Mouse (Mus musculus) layer of hippocampus, adult 18-20 months (tissue): Measurements from ENCODE around the gene Cdhr3. TPM values are rescaled to one million over a fixed set of nuclear protein-coding genes. Genes with fewer than 3 reads are reported as not detected.

Experiments
- DNase-seq, 2 experiments: peaks; one replicate each; pipeline ENCODE4 v3.0.0; 2022; ENCODE audit warnings: low spot score in 2 of 2
- total RNA-seq, 2 experiments: library from RNA; stranded (reverse); gene quantifications; 2 replicates each; pipeline ENCODE4 v1.2.3; 2021

Cdhr3 gene
- total RNA-seq, 2 experiments from 2014 or later: 1.3 to 1.8 TPM

DNA sequence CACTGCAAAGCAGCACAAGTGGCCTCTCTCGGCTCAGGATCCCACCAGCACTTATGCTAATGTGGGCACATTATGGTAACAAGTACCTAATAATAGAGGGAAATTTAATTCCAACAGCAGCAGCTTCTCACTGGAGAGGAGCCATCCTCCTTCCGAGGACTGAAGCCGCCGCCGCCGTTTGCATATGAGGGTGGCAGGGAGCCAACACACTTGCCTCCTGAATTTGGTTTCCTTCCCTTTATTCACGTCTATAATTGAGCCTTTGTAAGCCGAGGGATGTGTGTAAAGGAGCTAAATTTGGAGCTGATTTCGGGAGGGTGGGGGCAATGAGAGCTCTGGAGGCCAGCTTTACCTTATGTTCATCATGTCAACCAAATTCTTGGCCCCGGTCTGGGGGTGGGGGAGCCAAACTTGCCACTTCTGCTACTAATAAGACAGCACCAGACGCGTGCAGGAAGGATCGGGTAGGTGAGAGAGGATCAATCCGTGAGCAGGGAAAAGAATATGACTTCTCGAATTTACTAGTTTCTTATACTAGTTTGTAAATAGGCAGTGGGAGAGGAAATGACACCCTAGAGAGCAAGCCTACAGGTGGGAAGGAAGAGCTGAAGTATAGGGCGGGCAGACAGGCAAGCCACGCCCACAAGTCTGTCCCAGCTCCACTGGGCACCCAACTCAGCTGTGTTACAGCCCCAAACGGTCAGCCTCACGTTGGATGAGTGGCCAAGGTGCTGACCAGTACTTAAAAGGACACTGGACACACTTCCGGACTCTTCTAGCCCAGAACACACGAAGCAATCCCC is 56.8 kb downstream of the Cdhr3 start:
- DNase-seq: peak; percentile 74 to 87

DNA sequence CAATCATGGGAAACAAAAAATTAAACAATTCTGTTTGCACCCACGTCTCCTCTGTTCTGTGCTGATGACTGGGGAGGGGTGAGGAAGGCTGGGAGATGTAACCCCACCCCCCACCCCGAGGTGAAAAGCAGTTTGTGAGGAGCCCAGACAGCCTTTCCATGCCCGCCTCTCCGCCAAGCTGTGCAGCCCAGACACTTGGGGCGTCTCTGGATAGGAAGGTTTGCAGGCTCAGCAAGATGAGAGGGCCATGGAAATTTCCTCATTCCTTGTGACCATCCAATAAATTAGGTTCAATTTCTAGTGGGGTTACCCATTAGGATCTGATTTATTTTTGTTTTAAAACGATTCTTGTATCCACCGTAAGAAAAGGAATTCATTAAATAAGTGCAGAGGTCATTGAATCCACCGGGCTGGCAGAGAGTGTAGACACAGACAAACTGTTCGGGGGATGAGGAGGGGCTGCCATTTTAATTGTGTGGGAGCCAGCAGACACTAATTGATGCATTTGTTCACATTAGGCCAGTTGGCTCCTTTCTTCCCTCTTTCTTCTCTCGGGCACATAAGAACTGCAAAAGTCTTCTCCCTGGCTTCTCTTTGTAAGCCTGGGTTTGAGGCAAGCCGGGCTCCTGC is 57.5 kb downstream of the Cdhr3 start:
- DNase-seq: no peak

DNA sequence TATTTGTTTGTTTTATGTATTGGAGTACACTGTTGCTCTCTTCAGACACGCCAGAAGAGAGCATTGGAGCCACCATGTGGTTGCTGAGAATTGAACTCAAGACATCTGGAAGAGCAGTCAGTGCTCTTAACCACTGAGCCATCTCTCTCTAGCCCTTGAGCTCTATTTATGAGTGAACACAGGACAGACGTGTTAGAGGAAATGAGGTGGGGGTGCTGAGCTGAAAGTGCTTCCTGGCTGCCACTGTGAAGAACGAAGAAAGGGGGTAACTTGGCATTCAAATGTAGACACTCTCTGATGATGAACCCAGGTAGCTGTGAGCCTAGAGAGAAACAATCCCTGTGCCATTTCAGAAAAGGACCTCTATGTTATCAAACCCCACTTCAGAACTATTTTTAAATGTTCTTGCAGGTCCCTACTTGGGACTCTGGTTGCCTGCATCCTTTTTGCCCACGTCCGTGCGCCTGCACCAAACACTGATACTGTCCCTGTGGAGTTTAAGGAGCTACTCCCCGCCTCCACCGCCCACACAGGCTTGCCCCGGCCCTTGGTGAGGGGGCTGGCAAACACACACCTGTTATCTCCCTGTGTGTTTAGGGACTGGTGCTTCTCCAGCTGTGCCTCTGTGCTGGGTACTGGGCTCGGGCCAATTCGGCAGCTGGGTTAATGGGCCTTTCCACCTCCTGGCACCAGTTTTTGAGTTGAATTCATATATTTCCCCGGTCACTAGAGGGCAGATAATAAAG is 58.2 kb downstream of the Cdhr3 start:
- DNase-seq: no peak

DNA sequence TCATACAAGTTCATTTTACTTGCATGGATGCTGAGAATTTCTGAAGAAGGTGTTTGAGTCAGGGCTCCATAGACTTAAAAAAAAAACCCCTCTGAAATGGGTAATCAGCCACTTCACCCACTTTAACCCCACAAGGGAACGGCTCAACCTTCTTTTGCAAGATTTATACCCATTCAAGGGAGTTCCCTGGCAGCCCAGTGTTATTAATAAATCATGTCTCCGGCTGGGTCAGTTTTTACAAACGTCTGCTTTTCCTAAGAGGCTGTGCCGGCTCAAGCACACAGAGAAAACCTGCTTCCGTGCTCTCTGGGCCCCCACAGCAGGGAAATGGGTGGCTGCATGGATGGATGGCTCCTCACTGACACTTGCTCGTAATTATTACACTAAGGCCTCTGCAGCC is 59.5 kb downstream of the Cdhr3 start:
- no peak for DNase-seq

DNA sequence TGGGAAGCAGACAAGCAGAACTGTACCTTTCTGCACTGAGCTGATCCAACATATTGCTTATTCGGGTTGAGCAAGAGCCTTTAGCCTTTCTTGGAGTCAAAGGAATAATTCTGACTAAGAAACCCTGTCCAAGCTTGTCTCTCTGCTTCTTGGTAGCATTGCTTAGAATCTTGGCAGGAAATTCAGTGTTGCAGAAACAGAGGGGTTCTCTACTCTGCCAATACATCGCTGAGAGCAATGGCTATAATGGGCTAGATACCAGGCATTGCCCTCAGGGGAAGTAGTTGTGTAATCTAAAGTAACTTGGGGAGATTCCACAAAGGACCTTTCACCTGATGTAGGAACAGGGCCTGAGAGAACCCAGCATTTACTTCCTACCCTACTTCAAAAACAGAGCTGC is 62.1 kb downstream of the Cdhr3 start:
- no peak for DNase-seq

DNA sequence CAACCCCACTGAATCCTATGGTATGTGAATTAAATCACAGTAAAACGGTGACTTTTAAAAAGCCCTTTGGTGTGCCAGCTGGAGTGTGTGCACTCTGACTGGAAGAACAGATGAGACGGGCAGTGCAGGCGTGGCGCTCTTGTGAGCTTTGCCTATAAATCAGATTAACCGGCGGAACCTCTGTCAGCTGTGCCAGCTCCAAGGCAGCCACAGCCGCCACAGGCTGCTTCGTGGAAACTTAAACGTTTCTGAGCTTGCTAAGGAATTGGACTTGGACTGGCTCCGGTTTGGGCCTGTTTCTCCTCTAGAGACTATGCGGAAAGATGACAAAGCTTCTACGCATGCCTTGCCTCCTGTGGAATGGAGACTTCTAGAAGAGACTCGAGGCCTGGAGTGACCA is 62.6 kb downstream of the Cdhr3 start:
- no peak for DNase-seq

DNA sequence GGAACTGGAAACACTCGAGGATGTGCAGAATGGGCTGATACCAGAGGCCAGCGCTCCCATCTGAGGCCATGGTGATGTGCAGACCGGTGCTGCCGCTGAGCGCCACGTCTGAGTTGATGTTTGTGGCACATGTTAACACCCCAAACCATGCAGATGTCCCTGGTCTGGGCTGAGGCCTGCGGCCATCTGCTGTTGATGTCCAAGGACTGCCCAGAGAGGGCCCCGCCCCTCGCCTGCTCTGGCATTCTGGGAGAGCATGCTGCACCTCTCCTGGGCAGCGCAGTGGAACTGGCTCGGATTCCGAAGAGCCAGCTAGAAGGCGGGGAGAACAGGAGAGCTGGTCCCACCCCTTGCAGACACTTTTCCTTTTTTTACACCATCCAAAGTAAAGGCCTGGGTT is 64.0 kb downstream of the Cdhr3 start:
- DNase-seq: no peak

DNA sequence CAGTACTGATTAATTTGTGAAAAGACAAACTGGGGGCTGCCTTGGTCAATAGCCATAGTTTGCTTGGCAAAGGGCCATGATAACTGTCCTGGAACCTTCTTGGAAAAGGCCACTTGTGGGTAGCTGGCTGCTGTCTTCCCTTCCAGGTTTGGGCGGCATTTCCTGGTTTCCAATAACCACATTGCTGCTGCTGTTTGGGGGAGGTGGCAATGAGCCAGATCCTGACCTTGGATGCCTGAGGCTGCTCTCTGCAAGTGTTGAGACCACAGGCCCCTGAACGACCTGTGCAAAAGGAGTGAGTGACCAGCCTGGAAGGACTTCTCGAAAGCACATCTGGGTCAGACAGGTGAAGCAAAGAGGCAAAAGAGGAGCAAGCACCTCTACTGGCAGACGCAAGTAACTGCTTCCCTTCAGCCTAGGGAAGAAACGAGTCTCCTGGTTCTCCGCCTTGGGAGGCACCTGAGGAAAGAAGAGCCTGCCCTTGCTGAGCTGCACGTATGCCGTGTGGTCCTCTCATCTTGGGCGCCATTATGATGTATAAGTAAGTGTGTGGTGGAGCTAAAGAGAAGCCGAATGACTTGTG is 64.5 kb downstream of the Cdhr3 start:
- no peak for DNase-seq

DNA sequence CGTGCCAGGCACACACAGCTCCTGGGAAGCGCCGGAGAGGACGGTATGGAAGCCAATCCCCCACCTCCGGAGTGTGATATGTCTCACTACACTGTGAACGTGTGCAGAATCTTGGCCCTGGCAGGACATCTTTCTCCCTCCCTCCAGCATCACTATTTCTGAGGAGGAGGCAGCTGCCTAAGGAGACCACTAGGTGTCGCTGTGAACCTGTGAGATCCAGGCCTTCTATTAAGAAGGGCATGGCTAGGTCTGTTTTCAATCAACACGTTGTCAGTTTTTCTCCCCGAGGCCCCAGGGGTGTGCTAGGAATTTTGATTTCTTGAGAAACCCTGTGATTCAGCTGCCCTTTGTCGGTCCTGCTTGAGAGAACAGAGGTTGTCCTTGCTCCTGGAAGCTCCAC is 65.6 kb downstream of the Cdhr3 start:
- DNase-seq: peak; percentile 69 to 87

DNA sequence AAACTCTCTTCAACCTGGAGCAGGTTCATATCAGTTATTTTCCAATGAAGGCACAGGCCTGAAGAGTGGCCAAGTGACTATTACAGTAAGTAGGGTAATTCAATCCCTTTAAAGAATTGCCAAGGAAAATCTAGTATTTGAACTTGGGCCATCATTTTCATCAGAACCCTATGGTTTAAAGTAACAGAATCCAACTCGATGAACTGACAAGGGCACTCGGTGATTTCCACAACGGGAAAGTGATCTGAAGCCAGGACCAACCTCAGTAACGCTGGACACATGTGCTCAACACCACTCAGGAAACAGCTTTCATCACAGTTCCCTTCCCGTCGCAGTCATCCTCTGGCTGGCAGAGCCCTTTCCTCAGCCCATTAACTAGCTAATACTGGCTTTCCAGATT is 68.2 kb downstream of the Cdhr3 start:
- DNase-seq: no peak

DNA sequence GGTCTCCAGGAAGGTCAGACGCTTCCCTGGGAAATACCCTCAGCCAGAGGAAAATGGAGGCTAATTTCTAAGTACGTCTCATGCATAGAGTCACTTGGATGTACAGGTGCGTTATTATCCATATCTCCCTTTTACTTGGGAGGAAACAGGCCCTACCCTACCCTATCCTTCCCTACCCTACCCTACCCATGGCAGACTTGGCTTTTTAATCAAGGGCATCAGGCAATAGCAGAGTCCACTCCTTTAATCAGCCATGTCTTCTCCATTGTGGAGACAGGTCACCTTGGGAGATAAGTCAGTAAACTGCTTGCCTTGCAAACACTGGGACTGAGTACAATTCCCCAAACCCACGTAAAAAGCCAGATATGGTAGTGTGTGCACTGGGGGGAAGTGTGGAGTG is 70.9 kb downstream of the Cdhr3 start:
- DNase-seq: no peak

DNA sequence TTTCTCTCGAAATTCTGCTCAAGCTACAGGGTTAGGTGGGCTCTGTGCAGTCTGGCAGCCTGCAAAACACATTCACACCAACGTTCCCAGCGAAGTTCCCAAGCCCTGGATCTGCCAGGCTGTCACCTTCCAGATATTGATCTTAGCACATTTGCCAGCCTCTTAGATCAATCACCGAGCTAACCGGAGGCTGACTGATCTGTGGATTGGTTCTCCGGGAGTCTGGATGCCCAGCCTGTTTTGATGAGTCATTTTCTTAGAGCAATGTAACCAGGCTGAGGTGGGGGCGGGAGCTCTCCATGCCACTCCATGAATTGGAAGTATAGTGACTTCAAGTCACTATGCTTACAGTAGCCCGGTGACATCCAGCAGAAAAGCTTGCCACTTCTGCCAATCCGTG is 71.5 kb downstream of the Cdhr3 start:
- no peak for DNase-seq

DNA sequence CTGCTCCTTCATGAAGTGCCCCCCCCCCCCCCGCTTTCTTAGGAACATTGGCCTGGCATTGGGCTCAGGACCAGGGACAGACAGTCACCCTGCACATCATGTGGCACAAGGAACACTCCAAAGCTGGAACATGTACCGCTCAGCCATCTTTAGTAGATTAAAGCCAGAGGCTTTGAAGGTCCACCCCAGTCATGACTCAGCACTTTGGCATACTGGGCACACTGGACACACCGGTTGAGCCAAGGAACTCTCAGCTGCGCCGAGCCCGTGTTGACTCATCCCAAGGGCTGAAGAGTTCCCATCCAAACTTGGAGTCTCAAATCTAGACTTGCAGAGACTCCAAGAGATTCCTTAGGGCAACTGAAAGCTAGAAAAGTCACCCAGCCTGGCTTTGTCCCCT is 72.7 kb downstream of the Cdhr3 start:
- no peak for DNase-seq

DNA sequence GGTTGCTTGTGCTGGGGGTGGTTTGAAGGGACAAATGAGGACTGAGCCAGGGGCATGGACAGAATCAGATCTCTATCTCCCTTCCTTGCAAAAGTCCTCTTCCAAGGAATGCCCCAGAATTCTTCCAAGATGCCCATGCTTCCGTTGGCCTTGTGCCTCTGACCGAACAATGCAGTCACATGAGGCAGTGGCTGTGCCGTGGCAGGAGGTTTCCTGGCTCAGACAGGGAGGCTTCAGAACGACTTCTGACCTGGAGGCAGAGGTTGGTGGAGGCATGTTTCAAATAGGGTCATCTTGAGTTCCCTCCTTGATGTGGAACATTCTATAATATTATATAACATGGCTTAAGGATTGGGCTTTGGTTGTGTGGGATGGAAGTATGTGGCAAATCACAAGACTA is 74.1 kb downstream of the Cdhr3 start:
- no peak for DNase-seq

DNA sequence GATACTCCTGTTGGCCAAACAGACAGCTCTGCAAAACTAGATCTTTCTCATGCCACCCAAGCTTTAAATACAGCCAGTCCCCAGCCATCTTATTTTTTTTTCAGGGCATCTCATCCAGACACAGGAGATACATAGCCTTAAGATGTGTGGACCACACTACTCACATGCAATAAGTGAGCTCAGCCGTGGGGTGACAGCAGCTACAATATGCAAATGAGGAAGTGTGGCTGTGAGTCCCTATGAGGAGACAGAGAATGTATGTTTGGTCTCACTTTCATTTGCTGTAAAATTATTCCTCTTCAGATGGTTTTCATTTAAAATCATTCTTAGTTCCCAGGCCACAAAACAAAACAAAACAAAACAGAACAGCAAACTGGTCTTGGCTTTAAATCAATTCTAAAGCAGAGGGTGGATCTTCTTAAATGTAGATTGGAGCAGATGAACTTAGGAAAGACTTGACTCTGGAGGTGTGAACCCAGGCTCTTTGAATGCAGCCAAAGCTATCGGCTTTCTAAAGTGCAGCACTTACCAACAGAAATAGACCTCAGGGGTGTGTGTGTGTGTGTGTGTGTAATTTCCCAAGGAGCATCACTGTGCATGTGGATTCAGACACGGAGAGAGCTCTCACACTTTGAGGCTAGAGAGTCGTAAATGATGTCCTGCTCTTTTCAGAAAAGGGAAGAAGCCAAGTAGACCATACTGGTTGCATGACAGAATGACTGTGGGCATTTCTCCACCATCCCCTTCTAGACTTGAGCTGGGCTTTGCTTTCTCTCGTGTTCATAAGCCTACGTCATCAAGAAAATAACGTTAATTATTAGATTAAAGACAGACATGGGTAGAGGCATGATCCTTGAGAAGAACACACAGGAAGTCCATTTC is 75.6 kb downstream of the Cdhr3 start:
- DNase-seq: no peak

DNA sequence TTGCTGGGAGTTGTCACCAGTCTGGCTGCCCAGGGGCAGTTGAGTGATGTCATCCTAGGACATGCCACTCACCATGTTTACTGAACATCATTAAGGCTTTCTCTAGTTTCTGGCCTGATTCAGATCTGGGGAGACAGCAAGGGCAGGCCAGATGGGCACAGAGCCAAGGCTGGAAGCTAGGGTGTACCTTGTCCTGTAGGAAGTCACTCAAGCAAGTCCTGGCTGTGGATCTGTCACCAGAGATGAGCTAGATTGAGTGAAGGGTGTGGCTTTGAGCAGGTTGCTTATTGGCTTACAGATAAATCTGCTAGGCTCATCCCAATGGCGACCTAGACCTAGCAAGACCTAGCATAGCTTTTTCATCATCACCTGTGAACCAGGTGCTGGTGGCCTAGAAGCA is 77.6 kb downstream of the Cdhr3 start:
- no peak for DNase-seq

DNA sequence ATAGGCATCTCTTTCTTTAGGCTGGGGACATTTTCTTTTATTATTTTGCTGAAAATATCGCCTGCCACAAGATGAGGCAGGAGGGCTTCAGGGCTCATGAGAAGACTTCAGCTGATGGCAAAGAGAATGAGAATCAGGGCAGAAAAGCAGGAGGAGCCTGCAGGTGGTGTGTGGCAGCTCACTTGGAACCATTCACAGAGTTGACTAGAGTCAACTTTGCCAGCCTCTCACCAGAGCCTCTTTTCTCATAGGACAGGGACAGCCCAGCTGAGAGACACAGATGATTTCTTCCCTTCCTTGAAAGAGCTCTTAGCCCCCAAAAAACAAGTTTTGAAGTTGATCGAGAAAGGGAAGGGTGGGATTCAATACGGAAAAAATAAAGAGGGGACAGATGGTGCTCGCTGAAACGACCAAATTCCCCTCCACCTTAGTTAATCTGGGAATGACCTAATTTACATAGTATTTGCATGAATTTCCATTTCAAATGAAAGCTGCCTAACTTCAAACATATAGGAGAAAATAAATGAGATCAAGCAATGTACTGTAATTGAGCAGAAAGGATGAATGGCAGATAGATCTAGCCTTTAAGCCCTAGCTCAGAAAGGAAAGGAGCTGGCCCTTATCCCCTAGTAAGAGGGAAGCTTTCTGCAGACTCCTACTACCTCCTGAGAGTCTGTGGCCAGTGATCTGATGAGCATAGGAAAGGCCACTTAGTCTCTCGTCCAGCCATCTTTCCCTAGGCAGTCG is 78.5 kb downstream of the Cdhr3 start:
- DNase-seq: no peak

DNA sequence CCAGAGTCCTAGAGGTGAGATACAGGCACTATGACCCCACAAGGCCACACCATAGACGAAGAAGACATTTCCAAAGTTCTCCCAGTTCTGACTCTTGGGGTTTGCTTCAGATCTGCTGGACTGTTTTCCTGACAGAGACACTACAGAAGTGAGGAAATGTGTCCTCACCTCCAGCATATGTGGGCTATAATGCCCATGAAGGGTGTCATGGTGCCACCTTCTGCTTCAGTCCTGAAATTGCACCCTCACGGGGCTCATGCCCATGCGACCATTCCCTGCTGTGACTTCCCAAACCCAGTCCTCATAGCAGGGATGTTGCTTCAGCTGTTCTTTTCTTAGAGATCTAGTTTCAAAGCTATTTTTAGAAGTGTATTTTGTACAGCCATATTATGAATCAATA is 82.6 kb downstream of the Cdhr3 start:
- DNase-seq: peak in 1 of 2 experiments; percentile 66

DNA sequence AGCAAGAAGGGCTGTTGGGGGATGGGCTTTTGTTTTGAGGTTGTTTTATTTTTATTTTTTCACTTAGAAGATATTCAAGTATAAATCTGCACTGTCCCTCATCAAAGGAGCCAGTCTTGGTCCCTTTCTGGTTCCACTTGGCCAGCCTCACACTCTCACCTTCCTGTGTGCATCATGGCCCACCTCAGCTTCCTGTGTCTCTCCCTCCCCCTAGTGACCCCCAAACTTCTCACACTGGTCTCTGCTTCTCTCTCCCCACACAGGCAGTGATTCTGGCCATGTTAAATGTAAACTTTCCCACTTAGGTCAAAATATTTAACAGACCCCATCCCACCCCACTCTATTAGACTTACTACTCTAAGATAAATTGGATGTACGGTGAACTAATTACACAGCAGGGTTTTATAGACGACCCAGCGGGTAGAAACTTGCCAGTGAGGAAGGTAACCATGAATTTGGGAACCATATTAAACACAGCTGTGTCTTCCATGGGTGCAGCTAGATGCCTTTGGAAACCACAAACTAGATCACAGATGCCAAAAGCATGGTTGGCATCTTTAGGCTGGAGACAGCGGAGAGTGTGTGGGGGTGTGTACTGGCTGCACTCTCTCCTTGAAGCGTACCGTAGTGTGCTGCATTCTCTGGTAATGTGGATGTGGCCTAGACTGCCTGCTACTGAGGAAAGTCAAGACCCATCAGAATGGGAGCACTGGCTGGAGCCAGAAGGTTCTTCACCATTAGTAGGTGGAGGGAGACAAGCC is 83.3 kb downstream of the Cdhr3 start:
- no peak for DNase-seq
